Mouse (Mus musculus) embryonic facial prominence, embryonic 11.5 days (tissue): ENCODE measurements around the gene Litaf. TPM values are rescaled to one million over a fixed set of nuclear protein-coding genes. Genes with fewer than 3 reads are reported as not detected.

Experiments used
- ATAC-seq: fragments of 200-750 bp; cut with Nextera tagmentation; replicated peaks from 2 replicates; pipeline ENCODE4 v1.8.0; 2017; ENCODE audit warnings: low read depth; ENCODE audit not compliant: insufficient number of reproducible peaks, low FRiP score, low TSS enrichment
- DNase-seq: peaks from one replicate; pipeline ENCODE4 v3.0.0-alpha.2; 2015; ENCODE audit warnings: low spot score
- H3K27ac ChIP-seq: fragments of 300-500 bp; sonication (generic); replicated peaks from 2 replicates; pipeline ENCODE4 v1.5.1; 2014; ENCODE audit warnings: mild to moderate bottlenecking, low read depth, low read length, control low read depth
- H3K27me3 ChIP-seq: fragments of 300-500 bp; sonication (generic); 2 replicates; pipeline ENCODE4 v1.6.1; 2014; ENCODE audit warnings: mild to moderate bottlenecking, low read length, moderate library complexity, mixed read lengths; ENCODE audit not compliant: control insufficient read depth, insufficient read depth
- H3K36me3 ChIP-seq: fragments of 300-500 bp; sonication (generic); replicated peaks from 2 replicates; pipeline ENCODE4 v1.6.1; 2014; ENCODE audit warnings: low read depth, mild to moderate bottlenecking, low read length, moderate library complexity, mixed read lengths; ENCODE audit not compliant: control insufficient read depth, insufficient read depth
- H3K4me1 ChIP-seq: fragments of 300-500 bp; sonication (generic); 2 replicates; pipeline ENCODE4 v1.6.1; 2014; ENCODE audit warnings: low read length, mixed read lengths; ENCODE audit not compliant: control insufficient read depth, insufficient read depth
- H3K4me2 ChIP-seq: fragments of 300-500 bp; sonication (generic); 2 replicates; pipeline ENCODE4 v1.6.1; 2014; ENCODE audit warnings: low read depth, mild to moderate bottlenecking, control low read depth, low read length, moderate library complexity
- H3K4me3 ChIP-seq: fragments of 300-500 bp; sonication (generic); 2 replicates; pipeline ENCODE4 v1.5.1; 2014; ENCODE audit warnings: low read depth, low read length, control low read depth
- H3K9ac ChIP-seq: fragments of 300-500 bp; sonication (generic); replicated peaks from 2 replicates; pipeline ENCODE4 v1.6.1; 2014; ENCODE audit warnings: mild to moderate bottlenecking, control low read depth, low read length
- H3K9me3 ChIP-seq: fragments of 300-500 bp; sonication (generic); replicated peaks from 2 replicates; pipeline ENCODE4 v1.6.1; 2016; ENCODE audit warnings: mild to moderate bottlenecking, low read length, inconsistent platforms, mixed read lengths; ENCODE audit not compliant: control insufficient read depth
- WGBS: fragments of 180-500 bp; shearing (Covaris S2); extraction: QIAGEN DNeasy Blood & Tissue Kit; methylation state at CpG from one replicate; pipeline ENCODE4 v1.1.7; 2014; 5-methylcytosine and 5-hydroxymethylcytosine counted together
- polyA plus RNA-seq: library from polyadenylated mRNA; unstranded; fragments of >200 nt; fragmentation: Nextera tagmentation; extraction: Ambion mirVana; gene quantifications from 2 replicates; pipeline ENCODE4 v1.2.1, GENCODE M21; 2014

The Litaf gene
- polyA plus RNA-seq = 92.5 and 94.4 TPM in 2 replicates

DNA sequence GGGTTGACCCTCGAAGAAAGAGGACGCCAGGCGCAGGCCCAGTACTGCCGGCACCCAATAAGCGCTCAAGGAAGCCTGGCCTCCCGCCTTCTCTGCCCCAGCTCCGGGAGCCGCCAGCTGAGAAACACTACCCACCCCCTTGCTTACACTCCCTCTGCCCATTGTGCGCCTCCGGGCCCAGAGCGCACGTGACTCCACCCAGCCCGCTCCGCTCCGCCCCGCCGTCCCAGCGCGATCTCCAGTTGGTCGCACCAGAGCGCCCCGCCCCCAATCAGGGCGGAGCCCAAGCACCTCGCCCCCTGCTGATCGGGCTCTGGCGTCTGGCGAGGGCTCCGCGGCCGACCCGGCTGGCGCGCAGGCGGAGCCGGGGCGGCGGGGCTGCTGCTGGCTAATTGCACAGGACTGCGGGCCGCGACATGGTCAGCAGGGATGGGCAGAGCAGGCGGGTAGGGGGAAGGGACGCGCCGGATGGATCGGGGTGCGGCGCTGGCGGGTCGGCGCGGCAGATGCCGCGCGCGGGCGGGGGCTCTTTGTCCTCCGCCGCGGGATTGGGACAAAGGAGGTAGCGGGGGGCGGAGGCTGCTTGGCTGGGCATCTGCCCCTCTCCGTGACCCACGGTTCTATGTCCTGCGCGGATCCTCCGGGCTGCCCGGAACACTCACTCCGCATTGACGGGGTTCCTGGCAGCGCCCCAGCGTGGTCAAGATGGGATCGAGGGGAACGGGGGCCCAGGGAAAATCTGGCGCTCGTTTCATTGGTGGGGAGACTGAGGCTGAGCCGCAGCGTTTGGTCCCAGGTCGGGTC lies at the start of gene Litaf:
Gene Litaf, minus strand, starts transcription at position 129 of the 804 bp plus-strand sequence.
- no peaks in the 10 kb centered on the region for H3K9me3 ChIP-seq
- peaks cover 18% of the 10 kb centered on the region for H3K4me1 ChIP-seq
- ATAC-seq (peak; percentile 96), DNase-seq (peak; percentile 100)
- peak within 1 kb of the TSS; percentile 91 for H3K27ac ChIP-seq
- under 1% methylated on average over 77 of the region's 78 CpGs for WGBS
- H3K27me3 ChIP-seq = no peaks in the 10 kb centered on the region
- peak within 1 kb of the TSS; percentile 85 for H3K4me2 ChIP-seq
- no peaks in the 10 kb centered on the region for H3K36me3 ChIP-seq
- peak within 1 kb of the TSS; percentile 98 for H3K9ac ChIP-seq
- H3K4me3 ChIP-seq = peak within 1 kb of the TSS; percentile 88

DNA sequence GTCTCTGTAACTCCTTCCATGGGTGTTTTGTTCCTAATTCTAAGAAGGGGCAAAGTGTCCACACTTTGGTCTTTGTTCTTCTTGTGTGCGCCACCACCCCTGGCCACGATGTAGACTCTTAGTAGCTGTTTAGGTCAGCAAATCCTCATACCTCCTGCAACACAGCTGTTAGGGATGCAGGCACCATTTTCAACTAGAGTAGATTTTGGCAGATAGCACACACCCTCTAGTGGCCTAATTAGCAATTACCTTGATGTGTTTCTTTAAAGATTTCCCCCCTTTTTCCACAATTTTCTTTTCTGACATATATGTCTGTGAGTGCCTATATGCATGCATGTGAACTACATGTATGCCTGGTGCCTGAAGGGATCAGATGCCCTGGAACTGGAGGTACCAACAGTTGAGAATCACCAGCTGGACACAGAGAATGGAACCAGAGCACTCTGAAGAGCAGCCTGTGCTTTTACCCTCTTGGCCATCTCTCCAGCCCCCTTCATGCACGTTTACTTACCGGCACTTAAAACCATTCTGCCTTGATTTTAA lies 43.3 kb upstream of the Litaf start:
- Histone ChIP-seq H3K4me2 (no peak overlapping the region), H3K27me3 (no peaks in the 10 kb centered on the region), H3K27ac (no peak overlapping the region), H3K9me3 (no peaks in the 10 kb centered on the region), H3K4me3 (no peak overlapping the region), H3K4me1 (no peaks in the 10 kb centered on the region), H3K36me3 (no peaks in the 10 kb centered on the region), H3K9ac (no peak overlapping the region)
- no peak for ATAC-seq
- peak; percentile 62 for DNase-seq
- 76% methylated on average over 4 of the region's 4 CpGs for WGBS

DNA sequence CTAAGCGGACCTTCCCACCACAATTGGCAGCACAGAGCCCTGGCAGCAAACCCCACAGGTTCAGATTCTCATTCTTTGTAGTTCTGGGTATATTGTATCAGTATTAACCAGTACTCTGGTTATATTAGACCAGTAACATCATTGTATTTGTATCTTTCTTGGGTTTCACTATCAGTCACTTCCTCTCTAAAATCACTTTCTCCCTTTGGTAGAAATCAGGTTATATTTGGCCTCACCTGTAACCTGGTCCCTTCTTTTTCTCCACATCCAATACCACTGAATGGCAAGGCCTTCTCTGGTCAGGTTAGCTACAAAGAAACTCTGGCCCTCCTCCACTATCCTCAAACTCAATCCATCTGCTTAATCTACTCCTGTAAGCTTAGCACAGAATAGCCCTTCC lies 38.9 kb upstream of the Litaf start:
- Histone ChIP-seq H3K4me1 (no peaks in the 10 kb centered on the region), H3K36me3 (no peaks in the 10 kb centered on the region), H3K9ac (no peak overlapping the region), H3K27ac (no peak overlapping the region), H3K4me2 (no peak overlapping the region), H3K9me3 (no peaks in the 10 kb centered on the region), H3K27me3 (no peaks in the 10 kb centered on the region), H3K4me3 (no peak overlapping the region)
- DNase-seq (no peak), ATAC-seq (no peak)
- WGBS = 86% methylated on average over 1 of the region's 1 CpGs

DNA sequence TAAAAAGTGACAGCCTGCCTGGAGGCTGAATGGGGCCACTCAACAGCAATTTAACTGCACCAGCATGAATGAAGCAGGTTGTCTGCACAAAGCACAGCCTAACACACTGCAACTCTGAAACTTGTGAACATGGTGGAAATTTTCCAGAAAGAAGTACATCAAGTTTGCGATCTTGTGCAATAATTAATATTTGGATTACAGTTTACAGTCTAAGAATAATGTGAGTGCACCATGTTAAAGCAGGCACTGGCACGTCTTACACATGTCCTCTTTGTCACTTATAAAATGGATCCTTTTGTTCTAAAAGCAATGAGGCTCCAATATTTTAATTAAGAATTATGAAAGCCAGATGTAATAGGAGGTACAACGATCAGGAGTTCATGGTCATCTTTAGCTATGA lies 31.3 kb upstream of the Litaf start:
- Histone ChIP-seq H3K4me3 (no peak overlapping the region), H3K27ac (no peak overlapping the region), H3K4me2 (no peak overlapping the region), H3K36me3 (no peaks in the 10 kb centered on the region), H3K9me3 (no peaks in the 10 kb centered on the region), H3K9ac (no peak overlapping the region), H3K4me1 (no peaks in the 10 kb centered on the region), H3K27me3 (no peaks in the 10 kb centered on the region)
- no peak for DNase-seq
- 83% methylated on average over 3 of the region's 3 CpGs for WGBS
- no peak for ATAC-seq

DNA sequence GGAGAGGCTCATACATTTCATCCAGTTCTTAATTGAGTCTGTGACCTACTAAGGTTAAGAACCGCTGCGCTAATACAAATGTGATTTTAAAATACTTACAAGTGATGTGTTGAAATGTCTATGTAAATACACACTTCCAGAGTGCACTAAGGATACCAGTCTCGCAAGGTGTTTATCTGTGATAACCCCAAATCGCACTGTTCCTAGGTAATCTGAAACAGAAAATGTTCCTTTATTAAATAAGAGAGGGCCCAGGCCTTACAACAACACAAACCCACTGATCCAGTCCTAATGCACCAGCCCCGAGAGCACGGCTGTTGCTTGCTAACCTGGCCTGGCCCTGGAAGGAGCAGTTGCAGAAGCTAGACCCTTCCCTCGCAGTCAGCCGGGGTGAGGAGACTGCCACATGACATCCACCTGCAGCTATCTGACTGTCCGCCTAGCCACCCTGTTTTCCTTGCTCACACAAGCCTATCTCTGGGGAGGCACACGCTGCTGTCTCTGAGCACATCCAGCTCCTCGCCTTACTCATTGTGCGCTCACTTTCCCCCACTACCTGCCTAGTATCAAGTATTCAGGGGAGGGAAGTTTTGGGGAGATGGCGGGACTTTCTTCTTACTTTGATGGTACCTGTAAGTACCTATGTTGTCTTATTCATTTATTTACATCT lies 27.9 kb upstream of the Litaf start:
- no peak overlapping the region for H3K9ac ChIP-seq
- 92% methylated on average over 13 of the region's 13 CpGs for WGBS
- peaks cover 3% of the 10 kb centered on the region; the same call in 1 of the 2 replicates for H3K36me3 ChIP-seq
- DNase-seq (no peak), ATAC-seq (no peak)
- no peaks in the 10 kb centered on the region for H3K27me3 ChIP-seq
- H3K9me3 ChIP-seq = no peaks in the 10 kb centered on the region
- no peaks in the 10 kb centered on the region for H3K4me1 ChIP-seq
- H3K4me2 ChIP-seq = no peak overlapping the region
- H3K27ac ChIP-seq = no peak overlapping the region
- H3K4me3 ChIP-seq = no peak overlapping the region

DNA sequence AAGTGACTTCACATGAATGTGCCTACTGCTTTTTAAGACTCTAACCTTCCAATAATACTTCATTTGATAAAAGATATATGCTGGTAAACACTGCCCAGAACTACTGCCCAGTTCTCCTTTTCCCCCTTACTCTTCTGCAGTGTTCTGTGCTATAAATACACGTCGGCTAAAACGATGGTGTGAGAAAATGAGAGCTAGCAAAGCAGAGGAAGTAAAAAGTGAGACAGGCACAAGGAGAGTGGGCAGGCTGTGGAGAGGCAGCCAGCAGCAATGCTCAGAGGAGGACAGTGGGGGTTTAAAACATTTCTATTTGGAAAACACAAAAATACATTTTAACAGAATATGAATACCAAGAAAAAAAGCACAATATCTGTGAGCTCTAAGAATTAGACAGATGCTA lies 26.6 kb upstream of the Litaf start:
- DNase-seq (no peak), ATAC-seq (no peak)
- Histone ChIP-seq H3K9ac (no peak overlapping the region), H3K4me2 (no peak overlapping the region), H3K4me3 (no peak overlapping the region), H3K4me1 (no peaks in the 10 kb centered on the region), H3K9me3 (no peaks in the 10 kb centered on the region), H3K27me3 (no peaks in the 10 kb centered on the region), H3K27ac (no peak overlapping the region), H3K36me3 (peaks cover 3% of the 10 kb centered on the region; the same call in 1 of the 2 replicates)
- WGBS = 92% methylated on average over 3 of the region's 3 CpGs

DNA sequence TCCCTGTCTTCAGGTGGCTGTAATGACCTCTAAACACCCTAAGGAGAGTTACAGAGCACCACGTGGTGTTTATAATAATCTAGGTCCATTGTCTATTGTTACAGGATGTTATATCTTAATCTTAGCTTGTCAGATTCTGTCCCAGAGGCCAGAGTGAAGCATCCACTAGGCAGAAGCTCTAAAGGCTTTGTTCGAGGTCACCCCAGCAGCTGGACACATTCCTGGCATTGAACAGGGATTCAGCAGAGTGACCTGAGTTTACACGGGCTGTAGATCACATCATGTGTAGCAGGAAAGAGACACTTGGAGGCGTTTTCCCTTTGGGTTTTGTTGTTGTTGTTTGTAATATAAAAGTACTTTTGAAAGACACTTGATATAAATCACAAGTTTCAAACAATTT lies 26.1 kb upstream of the Litaf start:
- WGBS = 82% methylated on average over 4 of the region's 4 CpGs
- no peak overlapping the region for H3K4me2 ChIP-seq
- H3K4me3 ChIP-seq = no peak overlapping the region
- ATAC-seq (no peak), DNase-seq (no peak)
- no peaks in the 10 kb centered on the region for H3K9me3 ChIP-seq
- H3K27ac ChIP-seq = no peak overlapping the region
- no peaks in the 10 kb centered on the region for H3K4me1 ChIP-seq
- no peak overlapping the region for H3K9ac ChIP-seq
- peaks cover 5% of the 10 kb centered on the region; the same call in 1 of the 2 replicates for H3K36me3 ChIP-seq
- no peaks in the 10 kb centered on the region for H3K27me3 ChIP-seq
